Mouse (Mus musculus) left cerebral cortex, postnatal 36 days (tissue): ENCODE measurements around the gene Vwa5b2. TPM values are rescaled to one million over a fixed set of nuclear protein-coding genes. Genes with fewer than 3 reads are reported as not detected.

Experiments used
- DNase-seq, 2 experiments: peaks; one replicate each; pipeline ENCODE4 v3.0.0; 2021 to 2022; ENCODE audit warnings: low spot score in 2 of 2, mixed read lengths in 1 of 2
- intact Hi-C: fragments of 180-260 bp; cut with DNase I; formaldehyde crosslinking; loops from one replicate; pipeline ENCODE4 v1.15.1; 2025
- total RNA-seq, 2 experiments: library from RNA; stranded (reverse); gene quantifications; 2 replicates each; pipeline ENCODE4 v1.2.3; 2021

Vwa5b2 gene
- total RNA-seq: 10 to 100 TPM; 43.0 to 63.7 TPM

DNA sequence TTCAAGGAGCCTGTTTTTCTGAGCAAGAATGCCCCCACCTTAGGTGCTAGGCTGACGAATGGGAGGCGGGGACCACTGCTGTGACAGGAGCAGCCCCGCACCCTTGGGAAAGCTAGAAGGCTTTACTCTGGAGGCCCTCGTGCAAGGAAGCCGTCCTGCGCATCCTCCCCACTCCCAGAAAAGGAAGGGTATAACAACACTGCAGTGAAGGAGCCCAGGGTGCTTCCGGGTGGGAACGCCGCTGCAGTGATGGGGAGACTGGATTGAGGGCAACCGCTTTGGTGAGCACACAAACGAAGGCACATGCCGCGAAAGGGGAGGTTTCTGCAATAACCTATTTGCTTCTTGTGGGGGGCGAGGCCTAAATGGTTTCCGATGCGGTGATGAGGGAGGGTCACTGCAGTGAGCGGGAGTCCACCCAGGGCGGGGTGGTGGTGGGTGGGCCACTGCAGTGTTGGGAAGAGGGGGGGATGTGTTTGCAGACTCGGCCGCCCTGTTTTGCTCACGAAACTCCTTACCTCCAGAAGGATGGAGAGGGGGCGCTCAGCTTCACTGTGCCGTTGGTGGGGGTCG lies at the start of gene Vwa5b2:
Gene Vwa5b2 (plus strand): TSS at position 106 of the 573 bp plus-strand sequence.
- intact Hi-C loops: loop anchor here (5.0 kb wide), 1 partner anchor 78 kb away; the partner anchor contains the start of gene Eif4g1
- DNase-seq: peak; percentile 43 to 53

DNA sequence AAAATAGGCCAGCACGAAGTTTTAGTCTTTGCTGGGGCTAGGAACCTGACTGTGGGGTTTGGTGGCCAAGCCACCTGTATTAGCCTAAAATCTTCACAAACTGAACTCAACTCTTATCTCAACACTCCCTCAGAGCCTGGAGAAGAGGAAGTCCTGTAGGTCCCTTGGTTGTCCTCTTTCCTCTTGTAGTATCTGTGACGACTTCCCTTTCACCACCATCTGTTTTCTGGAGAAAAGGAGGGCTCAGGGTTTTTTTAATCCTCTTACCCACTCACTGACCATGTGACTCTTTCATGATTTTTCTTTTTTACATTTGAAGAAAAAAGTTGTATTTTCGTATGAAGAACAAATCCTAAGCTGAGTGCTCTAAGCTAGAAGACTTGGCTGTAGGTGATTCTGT lies 49.6 kb upstream of the Vwa5b2 start:
- DNase-seq: no peak
- intact Hi-C loops: loop anchor here (5.0 kb wide), 1 partner anchor 42 kb away; the partner anchor contains the start of gene Eif2b5

GRCm38 (mm10) chr16:20540438-20540837 lies 48.8 kb upstream of the Vwa5b2 start:
- no peak for DNase-seq
- intact Hi-C loops: no loop called here

DNA sequence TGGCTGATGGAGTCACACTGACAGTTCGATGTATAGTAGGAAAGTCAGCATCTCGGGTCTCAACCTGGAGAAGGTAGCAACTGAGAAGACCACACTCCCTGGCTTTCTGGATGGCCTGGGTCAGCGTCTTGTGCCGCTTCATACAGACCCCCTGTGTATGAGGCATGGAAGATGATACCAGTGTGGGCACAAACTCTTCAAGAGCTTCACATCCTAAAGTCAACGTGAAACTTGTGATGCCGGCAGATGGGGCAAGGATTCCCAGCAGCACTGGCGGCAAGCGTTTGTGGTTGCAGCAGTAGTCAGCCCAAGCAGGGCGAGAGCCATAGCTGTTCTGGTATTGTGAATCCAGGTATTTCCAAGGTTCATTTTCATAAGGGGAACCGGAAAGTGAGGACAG lies 43.6 kb upstream of the Vwa5b2 start:
- intact Hi-C loops: loop anchor here (5.0 kb wide), 2 partner anchors 33 to 97 kb away; no protein-coding TSS in a partner anchor
- DNase-seq: no peak

DNA sequence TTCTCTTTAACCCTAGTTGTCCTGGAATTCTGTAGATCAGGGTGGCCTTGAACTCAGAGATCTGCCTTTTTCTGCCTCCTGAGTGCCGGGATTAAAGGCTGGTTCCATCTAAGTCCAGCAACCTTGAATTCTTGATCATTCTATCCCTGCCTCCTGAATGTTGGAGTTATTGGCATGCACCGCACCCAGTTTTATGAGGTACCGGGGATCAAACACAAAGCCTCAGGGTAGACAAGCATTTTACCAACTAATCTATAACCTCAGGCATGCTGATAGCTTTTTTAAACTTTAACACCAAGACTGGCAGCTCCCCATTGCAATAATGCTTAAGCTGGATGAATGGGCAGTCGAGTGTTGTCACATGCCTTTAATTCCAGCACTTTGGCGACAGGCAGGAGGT lies 41.8 kb upstream of the Vwa5b2 start:
- intact Hi-C loops: loop anchor here (5.0 kb wide), 2 partner anchors 35 to 95 kb away; no protein-coding TSS in a partner anchor
- DNase-seq: no peak

GRCm38 (mm10) chr16:20548096-20548948 lies 40.9 kb upstream of the Vwa5b2 start, which contains the start of gene Abcf3:
TSS of gene Abcf3 (plus strand) at chr16:20548577.
- intact Hi-C loops: loop anchor here (5.0 kb wide), 2 partner anchors 36 to 94 kb away; no protein-coding TSS in a partner anchor
- DNase-seq: peak; percentile 99

DNA sequence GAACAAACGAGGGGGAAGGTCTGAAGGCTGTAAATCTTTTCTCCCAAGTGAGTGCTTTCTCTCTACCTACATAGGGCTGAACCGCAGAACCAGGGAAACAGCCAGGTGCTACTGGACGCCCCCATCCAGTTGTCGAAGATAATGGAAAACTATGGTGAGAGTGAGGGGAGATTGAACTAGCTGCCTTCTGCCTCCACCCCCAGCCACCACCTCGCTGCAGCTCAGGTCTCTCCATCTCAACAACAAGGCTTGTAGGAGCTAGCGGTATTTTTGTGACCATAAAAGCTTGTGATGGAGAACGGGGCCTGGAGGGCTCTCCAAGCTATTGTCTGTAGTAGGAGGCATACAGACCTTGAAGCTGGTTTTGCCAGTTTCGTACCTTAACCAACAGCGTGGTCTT lies 40.1 kb upstream of the Vwa5b2 start:
- intact Hi-C loops: loop anchor here (5.0 kb wide), 2 partner anchors 37 to 93 kb away; no protein-coding TSS in a partner anchor
- no peak for DNase-seq

DNA sequence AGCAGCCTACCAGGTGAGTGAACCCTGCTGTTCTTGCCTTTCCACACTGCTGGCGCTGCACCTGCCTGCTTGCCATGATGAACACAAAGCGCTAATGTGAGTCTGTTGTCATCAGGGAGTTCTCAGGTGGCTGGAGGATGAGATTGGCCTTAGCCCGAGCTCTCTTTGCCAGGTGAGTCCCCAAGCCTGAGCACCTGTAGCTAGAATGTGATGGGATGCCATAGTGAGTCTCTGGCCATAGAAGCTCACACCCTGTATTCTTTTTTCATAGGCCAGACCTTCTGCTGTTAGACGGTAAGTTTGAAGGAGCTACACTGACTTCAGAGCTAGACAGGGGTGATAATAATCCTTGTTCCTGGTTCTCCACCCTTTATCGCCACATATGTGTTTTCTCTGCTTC lies 37.6 kb upstream of the Vwa5b2 start:
- intact Hi-C loops: no loop called here
- DNase-seq: no peak

- intact Hi-C loops: no loop called here
Observed at GRCm38 (mm10) chr16:20552594-20552993, 36.7 kb upstream of the Vwa5b2 start.

GRCm38 (mm10) chr16:20555000-20555399 lies 34.3 kb upstream of the Vwa5b2 start:
- intact Hi-C loops: no loop called here
- no peak for DNase-seq

More at GRCm38 (mm10) chr16:20552594-20552993, 36.7 kb upstream of the Vwa5b2 start:
- DNase-seq: no peak

DNA sequence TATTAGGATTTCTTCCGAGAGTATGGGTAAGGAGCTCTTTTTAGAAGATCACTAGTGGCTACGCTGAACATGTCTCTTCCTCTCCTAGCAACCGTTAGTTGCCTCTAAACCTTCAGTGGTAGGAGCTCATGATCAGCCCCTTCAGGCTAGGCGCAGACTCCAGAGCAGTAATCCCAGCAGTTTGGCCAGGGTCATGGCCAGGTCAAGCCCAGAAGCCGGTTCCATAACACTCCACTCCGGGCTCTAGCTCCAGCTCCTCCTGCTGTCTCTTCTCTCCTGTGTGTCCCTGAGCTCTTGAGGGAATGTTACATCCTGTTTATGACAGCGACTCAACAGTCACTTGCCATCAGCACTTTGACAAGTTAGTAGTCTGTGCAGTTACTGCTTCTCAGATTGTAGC lies 31.9 kb upstream of the Vwa5b2 start:
- intact Hi-C loops: no loop called here
- no peak for DNase-seq

GRCm38 (mm10) chr16:20565075-20565474 lies 24.2 kb upstream of the Vwa5b2 start:
- no peak for DNase-seq
- intact Hi-C loops: no loop called here

GRCm38 (mm10) chr16:20589939-20590679 lies 838 bp downstream of the Vwa5b2 start:
- intact Hi-C loops: loop anchor here (1.0 to 5.0 kb wide), 2 partner anchors 21 to 77 kb away; partner anchors contain the start of genes Alg3, Eef1akmt4, Eif4g1 and Gm49333
- DNase-seq: peak; percentile 70 to 85

- no peak for DNase-seq
- intact Hi-C loops: loop anchor here (1.0 kb wide), 1 partner anchor 21 kb away; the partner anchor contains the start of genes Alg3, Eef1akmt4 and Gm49333
Observed at GRCm38 (mm10) chr16:20590680-20591038, 1.4 kb downstream of the Vwa5b2 start.

DNA sequence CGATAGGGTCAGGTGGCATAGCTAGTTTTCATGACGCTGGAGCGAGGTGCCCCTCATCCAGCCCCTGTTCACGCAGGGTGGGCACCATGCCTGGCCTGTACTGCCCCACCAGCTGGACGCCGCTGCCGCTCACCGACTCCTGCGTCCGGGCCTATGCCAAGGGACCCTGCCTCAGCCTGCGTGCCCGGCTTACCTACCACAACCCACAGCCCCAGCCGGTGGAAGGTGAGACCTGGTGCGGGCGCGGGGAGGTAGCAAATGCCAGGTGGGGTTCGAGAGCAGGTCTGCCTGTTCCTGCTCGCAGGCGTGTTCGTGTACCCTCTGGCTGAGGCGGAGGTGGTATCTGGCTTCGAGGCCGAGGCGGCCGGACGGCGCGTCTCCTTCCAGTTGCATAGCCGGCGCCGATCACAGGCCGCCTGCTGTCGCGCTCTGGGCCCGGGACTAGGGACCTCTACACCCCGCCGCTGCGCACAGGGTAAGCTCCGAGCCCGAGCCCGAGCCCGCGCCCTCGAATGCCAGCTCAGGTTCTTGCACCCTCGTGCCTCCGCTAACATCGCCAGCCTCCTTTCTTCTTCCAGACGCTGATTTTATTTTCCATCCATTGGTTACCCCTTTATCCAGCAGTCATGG lies 1.9 kb downstream of the Vwa5b2 start:
- intact Hi-C loops: no loop called here
- no peak for DNase-seq

DNA sequence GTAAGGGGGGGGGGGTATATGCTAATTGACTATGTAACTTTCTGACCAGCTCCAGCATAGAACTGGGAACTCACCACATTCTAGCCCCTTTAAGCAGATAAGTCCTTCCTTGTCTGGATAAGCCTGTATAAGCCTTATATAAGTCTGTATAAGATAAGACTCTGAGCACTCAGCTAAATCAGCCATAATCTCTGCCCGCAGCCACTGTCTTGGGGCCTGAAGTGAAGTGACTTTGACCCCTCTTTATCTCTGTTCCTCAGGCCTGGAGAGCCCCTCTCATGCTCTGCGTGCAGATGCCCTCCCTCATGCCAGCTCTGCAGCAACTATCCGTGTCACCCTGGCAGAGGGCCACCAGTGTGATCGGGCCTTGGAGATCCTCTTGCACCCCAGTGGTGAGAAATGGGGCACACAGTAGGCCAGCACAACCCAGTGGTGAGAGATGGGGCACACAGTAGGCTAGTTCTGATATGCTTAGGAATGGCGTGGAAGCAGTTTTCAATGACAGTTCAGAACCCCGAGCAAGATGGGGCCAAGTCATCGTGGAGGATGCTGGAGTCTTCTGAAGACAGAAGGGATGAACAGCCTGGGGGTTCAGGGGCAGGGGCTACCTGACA lies 5.9 kb downstream of the Vwa5b2 start:
- no peak for DNase-seq
- intact Hi-C loops: no loop called here

GRCm38 (mm10) chr16:20595737-20596136 lies 6.5 kb downstream of the Vwa5b2 start:
- no peak for DNase-seq
- intact Hi-C loops: no loop called here

- DNase-seq: no peak
- intact Hi-C loops: no loop called here
Observed at GRCm38 (mm10) chr16:20596687-20597441, 7.6 kb downstream of the Vwa5b2 start.
